Mouse (Mus musculus) frontal cortex, postnatal 36 days (tissue): ENCODE results near the gene Gstp2.
"Not testable (repeated sequence)": the region's sequence is repeated elsewhere in the genome, so short reads cannot be mapped to it uniquely, and the experiment has no call there.

Source experiments
- DNase-seq, 2 experiments: peaks; one replicate each; pipeline ENCODE4 v3.0.0; 2022; ENCODE audit warnings: low spot score in 2 of 2

Gstp2 gene

DNA sequence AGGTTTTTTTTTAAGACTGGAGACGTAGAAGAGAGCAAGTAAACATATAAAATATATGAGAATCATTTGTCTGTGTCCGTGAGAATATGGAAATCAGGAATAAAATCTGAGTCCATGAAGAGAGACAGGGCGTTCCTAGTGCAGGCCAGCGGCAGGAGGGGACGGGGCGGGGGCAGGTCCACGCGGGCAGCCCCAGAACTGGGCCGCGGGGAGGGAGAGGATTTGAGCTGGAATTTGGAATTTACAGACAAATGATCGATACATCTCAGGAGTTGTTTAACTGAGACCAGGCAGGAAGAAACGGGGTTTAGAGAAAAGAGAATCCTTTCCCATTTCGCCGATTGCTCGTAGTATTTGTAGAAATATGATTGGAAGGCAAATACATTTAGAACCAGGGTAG lies 24.5 kb upstream of the Gstp2 start:
- DNase-seq = no peak

DNA sequence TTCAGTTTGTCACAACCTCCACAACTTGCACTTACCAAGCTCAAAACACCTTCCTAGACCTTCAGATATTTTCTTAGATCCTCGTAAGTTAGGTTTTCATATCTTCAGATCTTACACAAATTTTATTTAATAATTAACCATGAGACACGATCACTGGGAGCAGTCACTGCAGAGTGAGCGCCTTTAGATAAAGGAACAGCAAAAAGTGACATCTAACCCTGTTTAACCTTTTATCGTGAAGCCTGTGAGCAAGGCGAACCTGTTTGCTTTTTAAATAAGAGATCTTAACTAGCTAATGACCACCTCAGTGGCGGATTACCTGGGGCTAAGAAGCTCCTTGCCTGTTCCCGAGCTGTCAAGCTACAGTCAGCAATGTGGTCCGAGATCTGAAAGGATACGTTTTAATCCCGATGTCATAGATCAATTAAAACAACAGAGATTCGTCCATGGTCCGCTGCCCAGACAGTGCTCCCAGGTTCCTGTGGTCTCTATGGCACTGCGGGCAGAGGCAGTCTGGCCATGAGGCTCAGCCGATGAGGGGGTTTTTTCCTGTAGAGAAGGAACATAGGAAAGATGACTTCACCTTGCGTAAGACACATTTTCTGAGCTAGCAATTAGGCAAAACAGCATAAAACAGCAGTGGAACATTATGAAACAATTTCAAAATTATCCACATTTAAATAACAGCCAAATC lies 23.0 kb upstream of the Gstp2 start:
- no peak for DNase-seq

DNA sequence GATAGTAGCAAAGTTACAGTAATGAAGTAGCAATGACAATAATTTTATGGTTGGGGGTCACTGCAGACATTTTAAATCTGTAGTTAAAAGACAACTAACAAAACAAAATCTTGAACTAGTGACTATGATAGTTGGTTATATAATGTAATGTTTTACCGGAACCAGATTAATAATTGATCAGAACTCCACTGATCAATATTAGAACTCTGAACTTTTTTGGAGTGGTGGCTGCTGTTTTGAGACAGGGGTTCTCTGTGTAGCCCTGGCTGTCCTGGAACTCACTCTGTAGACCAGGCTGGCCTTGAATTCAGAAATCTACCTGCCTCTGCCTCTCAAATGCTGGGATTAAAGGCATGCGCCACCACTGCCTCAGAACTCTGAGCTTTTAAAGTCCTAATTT lies 22.4 kb upstream of the Gstp2 start:
- not testable (repeated sequence) for DNase-seq

DNA sequence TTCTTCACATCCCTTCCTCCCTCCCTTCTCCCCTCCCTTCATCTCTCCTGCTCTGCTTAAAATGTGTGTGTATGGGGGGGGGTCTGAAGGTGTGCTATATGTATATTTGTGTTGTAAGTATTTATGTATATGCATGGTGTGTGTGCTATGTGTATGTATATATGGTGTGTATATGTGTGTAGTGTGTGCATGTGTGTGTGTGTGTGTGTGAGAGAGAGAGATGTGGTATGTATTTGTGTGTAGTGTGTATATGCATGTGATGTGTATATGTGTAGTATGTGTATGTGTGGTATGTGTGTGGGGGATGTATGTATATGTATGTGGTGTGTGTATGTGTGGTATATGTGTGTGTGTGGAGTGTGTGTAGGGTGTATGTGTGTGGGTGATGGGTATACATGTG lies 21.1 kb upstream of the Gstp2 start:
- no peak for DNase-seq

DNA sequence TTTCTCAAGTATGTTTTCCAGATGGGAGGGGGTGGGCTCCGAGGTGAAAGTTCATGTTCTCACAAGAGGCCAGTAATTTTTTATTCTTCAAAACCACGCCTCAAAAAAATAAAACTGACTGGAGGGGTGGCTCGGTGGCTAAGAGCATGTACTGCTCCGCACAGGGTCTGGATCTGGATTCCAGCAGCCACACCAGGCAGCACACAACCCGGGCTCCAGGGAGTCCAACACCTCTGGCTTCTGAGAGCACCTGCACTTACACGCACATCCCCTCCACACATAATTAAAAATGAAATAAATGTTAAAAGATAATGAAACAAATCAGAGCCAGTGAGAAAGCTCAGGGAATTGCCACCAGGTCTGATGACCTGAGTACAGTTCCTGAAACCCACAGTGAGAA lies 20.5 kb upstream of the Gstp2 start:
- DNase-seq = no peak

DNA sequence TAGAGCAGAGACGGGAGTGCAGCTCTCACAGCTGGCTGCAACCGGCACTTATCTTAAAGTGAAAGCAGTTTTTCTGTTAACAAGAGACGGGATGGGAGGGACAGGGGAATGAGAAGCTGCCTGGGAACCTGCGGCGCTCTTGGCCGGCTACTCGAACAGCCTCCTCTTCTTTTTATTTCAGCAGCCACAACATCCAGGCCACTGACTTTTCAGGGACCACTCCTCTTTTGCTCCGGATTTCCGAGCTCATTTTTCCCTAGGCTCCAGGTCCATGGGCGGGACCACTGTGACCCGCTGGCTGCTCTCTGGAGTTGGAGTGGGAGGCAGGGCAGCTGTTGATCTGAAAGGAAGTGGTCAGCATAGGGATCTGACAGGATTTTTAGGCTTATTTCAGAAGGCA lies 18.7 kb upstream of the Gstp2 start:
- DNase-seq = not testable (repeated sequence)

DNA sequence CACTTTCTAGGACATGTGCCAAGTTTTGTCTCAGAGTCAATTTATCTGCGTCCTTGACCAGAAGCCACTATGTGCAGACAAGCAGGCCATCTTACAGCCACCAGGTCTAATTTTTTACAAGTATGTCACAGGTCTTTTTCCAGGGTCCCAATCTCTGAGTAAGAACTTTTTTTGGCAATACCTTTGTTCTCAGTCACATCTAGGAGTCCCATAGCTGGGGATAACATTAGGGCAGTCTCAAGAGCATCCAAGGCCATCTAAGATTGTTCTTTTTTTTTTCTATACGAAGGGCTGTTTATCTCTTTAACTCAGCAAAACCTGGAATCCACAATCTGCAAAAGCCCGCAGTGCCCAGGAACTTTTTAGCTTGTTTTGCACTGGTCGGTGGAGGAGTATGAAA lies 17.5 kb upstream of the Gstp2 start:
- DNase-seq = not testable (repeated sequence)

GRCm38 (mm10) chr19:4060899-4061465 lies 15.2 kb upstream of the Gstp2 start:
- DNase-seq = no peak

DNA sequence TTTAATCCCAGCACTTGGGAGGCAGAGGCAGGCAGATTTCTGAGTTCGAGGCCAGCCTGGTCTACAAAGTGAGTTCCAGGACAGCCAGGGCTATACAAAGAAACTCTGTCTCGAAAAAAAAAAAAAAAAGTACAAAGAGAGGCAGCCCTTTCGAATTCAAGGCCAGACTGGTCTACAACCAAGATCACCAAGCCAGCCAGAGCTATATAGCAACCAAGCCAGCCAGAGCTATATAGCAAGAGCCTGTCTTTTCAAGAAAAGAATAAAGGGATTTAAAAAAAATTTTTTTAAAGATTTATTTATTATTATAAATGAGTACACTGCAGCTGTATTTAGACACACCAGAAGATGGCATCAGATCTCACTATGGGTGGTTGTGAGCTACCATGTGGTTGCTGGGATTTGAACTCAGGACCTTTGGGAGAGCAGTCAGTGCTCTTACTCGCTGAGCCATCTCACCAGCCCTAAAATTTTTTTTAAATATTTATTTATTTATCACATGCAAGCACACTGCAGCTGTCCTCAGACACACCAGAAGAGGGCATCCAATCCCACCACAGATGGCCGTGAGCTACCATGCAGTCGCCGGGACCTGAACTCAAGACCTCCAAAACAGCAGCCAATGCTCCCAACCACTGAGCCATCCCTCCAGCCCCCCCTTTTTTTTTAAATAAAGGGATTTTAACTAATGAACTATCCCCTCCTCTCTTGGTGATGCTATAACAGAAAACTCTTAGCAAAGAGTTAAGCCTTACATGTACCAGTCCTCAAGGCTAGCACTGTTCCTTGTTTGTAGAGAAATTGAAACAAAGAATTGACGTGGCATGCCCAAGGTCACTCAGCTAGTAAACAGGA lies 14.4 kb upstream of the Gstp2 start:
- DNase-seq = not testable (repeated sequence)

DNA sequence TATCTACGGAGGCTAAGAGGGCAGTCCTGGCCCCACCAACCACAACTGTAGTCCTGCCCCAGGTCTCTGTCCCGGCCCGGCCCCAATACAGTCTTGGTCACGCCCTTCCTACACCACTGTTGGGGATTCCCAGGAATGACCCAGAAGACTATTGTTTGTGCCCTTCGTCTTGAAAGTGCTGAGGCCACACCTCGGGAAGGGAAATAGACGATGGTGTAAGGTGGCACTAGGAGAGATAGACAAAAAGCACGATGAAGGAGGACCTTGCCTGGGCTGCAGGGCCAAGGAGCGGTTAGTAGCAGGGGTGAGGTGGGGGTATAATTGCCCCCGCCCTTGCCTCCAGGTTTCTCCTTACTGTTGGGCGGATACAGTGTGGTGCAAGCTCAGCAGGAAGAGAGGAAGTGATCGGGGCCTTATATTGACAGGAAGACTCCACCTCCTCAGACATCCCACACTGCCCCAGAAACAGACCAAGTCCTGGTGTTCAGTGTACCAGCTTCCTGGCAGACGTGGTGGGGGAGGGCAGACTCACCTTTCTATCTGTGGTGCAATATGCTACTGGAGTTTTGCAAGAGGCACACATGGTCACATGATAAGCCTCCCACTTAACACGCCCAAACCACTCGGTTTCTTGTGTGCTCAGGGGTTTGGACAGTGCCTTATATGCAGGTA lies 13.4 kb upstream of the Gstp2 start, which contains the start of gene Gstp3:
TSS of gene Gstp3 (minus strand) at position 501 of the 672 bp plus-strand sequence.
- no peak for DNase-seq

- DNase-seq = no peak
These were observed 12.8 kb upstream of the Gstp2 start for GRCm38 (mm10) chr19:4058581-4058980.

GRCm38 (mm10) chr19:4057962-4058361 lies 12.1 kb upstream of the Gstp2 start:
- DNase-seq = no peak

GRCm38 (mm10) chr19:4057389-4057788 lies 11.6 kb upstream of the Gstp2 start:
- no peak for DNase-seq

DNA sequence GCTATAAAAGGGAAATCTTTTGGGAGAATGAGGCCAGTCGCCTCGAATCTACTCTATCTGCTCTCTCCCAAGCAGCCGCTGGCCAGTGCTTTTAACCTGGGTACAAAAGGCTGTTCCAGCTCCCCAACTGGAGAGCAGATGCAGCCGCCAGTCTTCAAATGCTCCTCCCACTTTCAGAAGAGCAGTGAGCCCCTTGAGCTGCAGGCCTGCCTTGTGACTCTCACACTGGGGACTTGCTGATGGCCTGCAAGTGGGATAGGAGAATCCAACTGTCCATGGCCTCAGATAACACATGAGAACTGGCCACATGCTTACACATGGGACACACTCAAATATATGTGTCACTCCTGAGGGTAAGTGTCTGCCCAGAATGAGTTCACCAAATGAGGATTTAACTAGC lies 10.9 kb upstream of the Gstp2 start:
- no peak for DNase-seq

GRCm38 (mm10) chr19:4055947-4056693 lies 10.3 kb upstream of the Gstp2 start:
- no peak for DNase-seq

GRCm38 (mm10) chr19:4055216-4055946 lies 9.6 kb upstream of the Gstp2 start:
- no peak for DNase-seq

DNA sequence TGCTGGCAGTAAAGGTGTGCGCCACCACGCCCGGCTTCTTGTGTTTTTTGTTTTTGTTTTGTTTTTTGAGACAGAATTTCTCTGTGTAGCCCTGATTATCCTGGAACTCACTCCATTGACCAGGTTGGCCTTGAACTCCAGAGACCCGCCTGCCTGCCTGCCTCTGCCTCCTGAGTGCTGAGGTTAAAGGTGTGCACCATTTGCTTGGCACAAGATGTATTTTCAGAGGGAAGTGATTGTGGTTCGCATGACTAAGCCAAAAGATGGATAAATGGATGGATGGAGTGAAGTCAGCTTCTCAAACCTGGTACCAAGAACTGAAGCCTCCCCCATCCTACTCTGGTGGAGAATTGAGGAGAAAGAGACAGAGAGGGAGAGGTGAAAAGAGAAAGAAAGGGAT lies 8.8 kb upstream of the Gstp2 start:
- no peak for DNase-seq

DNA sequence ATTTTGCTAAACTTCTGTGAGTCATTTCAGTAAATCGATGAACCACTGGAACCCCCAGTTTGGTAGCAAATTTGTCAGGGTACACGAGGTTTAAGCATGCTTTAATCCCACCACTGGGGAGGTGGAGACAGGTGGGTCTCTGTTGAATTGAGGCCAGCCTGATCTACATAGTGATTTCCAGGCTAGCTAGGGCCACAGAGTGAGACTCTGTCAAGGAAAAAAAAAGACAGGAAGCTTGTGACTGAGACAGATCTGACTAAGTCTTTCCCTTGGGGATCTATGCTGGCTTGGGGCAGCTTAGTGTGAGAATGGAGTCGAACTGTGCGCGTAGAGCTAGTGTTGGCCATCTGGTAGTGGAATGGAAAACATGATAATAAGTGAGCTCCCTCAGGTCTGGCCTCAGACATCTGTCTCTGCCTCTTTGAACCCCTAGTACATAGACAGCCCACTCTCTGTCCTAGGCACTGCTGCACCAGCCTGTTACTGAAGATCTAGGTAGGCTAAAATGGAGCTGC lies 6.8 kb upstream of the Gstp2 start:
- DNase-seq = no peak

- peak; percentile 37 to 44 for DNase-seq
These were observed 6.1 kb upstream of the Gstp2 start for GRCm38 (mm10) chr19:4051741-4052515.

GRCm38 (mm10) chr19:4051016-4051415 lies 5.2 kb upstream of the Gstp2 start:
- DNase-seq = no peak
